Mouse (Mus musculus) layer of hippocampus, adult 2 months (tissue): ENCODE measurements around the gene Nampt. TPM values are rescaled to one million over a fixed set of nuclear protein-coding genes. Genes with fewer than 3 reads are reported as not detected.
"Not testable (repeated sequence)": the region's sequence is repeated elsewhere in the genome, so short reads cannot be mapped to it uniquely, and the experiment has no call there.

Source experiments
- DNase-seq, 2 experiments: peaks; one replicate each; pipeline ENCODE4 v3.0.0; 2022; ENCODE audit warnings: low spot score in 2 of 2
- H3K27ac ChIP-seq: fragments of 200-600 bp; 2 replicates; pipeline ENCODE4 v1.8.1; 2022
- H3K4me3 ChIP-seq: fragments of 200-600 bp; 2 replicates; pipeline ENCODE4 v1.8.1; 2022; ENCODE audit warnings: mild to moderate bottlenecking
- CTCF ChIP-seq: fragments of 200-600 bp; conservative IDR thresholded peaks from 2 replicates; pipeline ENCODE4 v1.8.1; 2022; ENCODE audit warnings: antibody characterized with exemption, mild to moderate bottlenecking, moderate library complexity
- total RNA-seq, 2 experiments: library from RNA; stranded (reverse); gene quantifications; 2 replicates each; pipeline ENCODE4 v1.2.3; 2021

Gene Nampt
- total RNA-seq, 2 experiments from 2014 or later: 41.3 to 42.9 TPM

DNA sequence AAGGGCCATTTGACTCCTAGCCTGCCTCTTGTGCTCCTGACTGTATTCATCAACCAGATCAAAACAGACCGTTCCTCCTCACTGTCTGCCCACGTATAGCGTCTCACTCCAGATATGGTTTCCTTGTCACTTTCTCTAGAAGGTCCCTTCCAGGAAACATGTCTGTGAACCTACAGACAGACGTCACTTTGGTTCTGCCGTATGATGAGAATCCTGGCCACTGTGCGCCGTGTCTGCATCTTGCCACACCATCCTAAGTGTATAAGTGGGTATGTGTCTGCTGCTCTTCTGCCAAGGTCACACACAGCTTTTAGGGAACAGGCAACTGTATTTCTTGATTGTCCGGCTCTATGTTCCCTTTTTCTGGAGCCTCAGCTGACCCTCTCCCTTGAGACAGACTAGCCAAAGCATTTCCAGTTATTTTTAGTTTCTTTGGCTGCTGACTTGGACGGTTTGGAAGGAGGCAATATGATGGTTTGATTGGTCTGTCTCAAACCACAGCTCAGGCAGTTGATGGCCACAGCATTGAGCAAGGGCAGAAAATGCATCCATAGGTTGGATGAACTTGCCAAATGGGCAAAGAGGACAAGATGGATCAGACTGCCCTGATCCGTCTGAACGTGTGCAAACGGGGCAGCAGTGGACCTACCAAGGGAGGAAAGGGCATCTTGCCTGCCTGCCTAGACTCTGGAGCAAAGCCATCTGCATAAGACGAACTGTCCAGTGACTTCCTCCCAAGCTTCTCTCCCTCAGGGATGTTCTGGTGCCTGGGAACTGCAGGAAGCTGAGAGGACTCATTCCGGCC is 37.6 kb downstream of the Nampt start:
- Histone ChIP-seq H3K27ac (no peak overlapping the region), H3K4me3 (no peak overlapping the region)
- no peak for DNase-seq
- no peak for TF ChIP-seq CTCF

DNA sequence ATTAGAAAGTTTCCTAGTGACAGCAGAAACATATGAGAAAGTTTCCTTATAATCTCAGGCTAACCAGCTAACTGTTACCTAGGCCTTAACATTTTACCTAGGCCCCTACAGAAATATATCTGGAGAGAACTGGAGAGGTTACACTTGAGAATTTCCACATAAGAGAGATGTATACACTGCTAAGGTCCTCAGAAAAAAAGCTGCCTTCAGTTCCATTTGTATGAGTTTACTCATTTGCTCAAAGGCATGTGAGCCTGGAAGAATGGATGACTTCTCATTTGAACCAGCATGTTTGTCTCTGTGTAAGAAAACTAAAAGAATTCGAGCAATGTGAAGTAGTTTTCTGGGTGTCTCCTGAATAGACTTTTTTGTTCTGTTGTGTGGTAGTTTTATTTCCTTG is 39.1 kb downstream of the Nampt start:
- Histone ChIP-seq H3K27ac (no peak overlapping the region), H3K4me3 (no peak overlapping the region)
- no peak for TF ChIP-seq CTCF
- DNase-seq: no peak

DNA sequence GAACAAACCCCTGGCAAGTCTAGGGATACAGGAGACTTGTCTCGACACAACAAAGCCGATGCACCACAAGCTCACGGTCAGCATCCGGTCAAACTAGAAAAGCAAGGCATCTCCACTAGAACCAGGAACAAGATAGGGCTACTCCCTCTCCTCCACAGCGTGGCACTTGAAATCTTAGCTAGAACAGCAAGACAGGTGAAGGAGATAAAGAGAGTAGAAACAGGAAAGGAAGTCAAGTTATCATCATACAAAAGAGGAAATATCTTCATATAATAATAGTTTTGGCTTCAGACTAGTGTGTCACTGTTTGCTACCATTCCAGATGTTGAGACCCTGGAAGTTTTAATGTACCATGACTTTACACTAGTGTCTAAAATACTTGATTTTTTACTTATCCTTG is 41.5 kb downstream of the Nampt start:
- Histone ChIP-seq H3K4me3 (no peak overlapping the region), H3K27ac (no peak overlapping the region)
- no peak for DNase-seq
- TF ChIP-seq CTCF: no peak

DNA sequence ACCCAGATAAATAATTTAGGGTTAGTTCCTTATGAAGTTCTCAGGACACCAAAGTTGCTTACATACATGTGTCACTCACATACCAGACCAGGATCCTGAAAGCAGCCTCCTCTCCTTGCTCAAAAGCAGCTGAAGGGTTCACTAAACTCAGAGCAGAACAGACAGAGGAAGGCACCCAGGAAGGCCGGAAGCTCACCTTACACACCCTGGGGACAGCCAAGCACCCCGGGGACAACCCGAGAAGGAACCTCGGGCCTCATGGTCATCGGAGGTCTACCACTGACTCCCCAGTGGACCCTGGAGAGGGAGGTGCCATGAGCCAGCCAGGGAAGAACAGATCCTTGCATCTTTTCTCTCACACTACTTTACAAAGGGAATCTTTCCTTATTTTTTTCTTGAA is 51.5 kb downstream of the Nampt start:
- Histone ChIP-seq H3K4me3 (no peak overlapping the region), H3K27ac (no peak overlapping the region)
- no peak for TF ChIP-seq CTCF
- DNase-seq: no peak

DNA sequence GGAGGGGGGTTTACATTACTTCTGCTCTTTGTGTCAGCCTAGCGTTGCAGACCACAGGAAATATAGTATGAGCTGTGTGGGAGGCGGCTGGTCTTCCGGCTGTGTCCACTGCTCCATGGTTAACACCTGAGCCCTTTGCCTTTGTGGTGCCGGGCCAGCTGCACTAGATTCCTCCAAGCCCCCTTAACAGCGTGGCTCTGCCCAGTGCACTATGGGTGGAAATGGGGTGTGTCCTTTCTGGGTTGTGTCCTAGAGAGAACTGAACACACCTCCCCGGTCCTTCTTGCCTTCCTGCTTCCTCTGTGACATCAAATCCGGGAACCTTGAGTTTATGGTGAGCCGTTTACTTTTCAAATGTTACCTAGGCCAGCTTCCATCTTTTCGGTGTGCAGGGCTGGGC is 58.2 kb downstream of the Nampt start:
- no peak for TF ChIP-seq CTCF
- Histone ChIP-seq H3K27ac (no peak overlapping the region), H3K4me3 (no peak overlapping the region; the same call in 1 of the 2 replicates)
- no peak for DNase-seq

DNA sequence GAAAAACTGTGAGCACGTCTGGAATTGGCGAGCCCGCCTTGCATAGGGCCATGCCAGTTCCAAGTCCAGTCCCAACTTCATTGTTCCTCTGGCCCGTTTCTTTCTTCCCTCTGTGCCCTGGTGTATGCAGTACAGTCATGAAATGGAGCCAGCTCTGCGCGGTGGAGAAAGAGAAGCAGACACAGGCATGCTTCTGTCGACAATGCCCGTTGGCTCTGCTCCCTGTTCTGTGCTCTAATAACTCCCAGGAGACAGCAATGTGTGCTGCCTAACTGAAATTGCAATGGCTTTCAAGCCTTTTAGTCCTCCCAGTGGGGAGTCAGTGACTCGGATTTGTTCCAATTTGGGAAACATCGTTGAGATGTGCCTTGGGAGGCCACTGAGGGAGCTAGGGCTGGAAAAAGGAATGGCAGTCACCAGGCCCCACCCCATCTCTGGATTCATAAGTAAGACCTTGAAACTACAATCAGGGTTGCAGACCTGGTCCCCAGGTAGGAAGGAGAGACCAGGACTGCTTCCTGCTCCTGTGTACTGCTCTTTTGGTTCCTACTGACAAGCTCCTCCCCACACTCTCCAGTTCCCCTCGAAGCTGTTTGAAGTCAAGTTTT is 58.7 kb downstream of the Nampt start:
- Histone ChIP-seq H3K4me3 (no peak overlapping the region; the same call in 1 of the 2 replicates), H3K27ac (no peak overlapping the region)
- DNase-seq: no peak
- 0 out of 2 replicates have a peak, but pooled peaks have one; percentile 3 for TF ChIP-seq CTCF

DNA sequence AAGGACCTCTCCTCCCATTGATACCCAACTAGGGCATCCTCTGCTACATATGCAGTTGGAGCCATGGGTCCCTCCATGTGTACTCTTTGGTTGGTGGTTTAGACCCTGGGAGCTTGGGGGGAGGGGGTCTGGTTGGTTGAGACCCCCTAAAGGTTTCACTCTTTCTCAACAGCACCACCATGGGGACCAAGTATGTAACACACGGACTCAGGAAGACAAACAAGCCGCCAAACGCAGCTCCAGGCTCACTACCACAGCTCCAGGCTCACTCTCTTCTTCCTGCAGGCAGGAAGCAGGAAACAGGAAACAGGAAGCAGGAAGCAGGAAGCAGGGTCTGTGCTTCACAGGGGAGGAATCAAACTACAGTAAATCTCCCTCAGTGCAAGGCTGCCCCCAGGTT is 60.0 kb downstream of the Nampt start:
- H3K4me3 ChIP-seq: no peak overlapping the region
- H3K27ac ChIP-seq: no peak overlapping the region
- no peak for TF ChIP-seq CTCF
- no peak for DNase-seq

DNA sequence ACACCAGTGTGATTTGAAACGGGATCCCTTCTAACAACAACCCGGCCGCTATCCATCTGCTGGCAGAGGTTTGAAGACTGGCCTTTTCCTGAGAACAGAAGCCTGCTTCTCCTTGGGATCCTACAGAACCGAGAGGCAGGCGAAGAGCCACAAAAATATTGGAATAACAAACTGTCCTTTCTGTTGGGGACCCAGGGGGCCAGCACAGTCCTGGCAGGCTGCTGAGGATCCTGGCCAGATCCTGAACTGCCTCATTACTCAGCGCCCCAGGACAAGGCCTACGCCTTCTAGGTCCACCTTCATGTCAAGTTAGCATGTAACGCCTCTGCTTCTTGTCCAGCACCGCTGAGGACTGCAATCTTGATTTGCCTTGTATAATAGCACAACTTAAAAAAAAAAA is 65.0 kb downstream of the Nampt start:
- Histone ChIP-seq H3K27ac (no peak overlapping the region), H3K4me3 (no peak overlapping the region)
- no peak for DNase-seq
- TF ChIP-seq CTCF: no peak

DNA sequence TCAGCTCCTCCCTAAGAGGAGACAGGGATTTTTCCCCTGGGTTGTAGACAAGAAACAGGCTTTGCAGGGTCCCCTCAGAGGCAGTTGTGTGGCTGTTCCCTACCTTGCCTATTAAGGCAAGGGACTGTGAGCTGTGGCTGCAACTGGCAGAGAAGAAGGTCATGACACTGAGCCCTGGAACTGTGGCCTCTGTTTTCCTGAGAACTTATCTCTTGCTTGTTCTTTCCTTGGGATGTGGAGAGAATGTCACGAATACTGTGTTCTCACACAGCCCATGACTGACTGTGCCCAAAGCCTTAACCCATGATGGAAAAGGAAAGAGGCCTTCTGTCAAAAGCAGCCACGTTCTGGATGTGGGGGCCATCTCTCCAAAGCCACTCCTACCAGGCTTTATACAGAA is 65.7 kb downstream of the Nampt start:
- DNase-seq: no peak
- TF ChIP-seq CTCF: no peak
- H3K4me3 ChIP-seq: no peak overlapping the region
- H3K27ac ChIP-seq: no peak overlapping the region

DNA sequence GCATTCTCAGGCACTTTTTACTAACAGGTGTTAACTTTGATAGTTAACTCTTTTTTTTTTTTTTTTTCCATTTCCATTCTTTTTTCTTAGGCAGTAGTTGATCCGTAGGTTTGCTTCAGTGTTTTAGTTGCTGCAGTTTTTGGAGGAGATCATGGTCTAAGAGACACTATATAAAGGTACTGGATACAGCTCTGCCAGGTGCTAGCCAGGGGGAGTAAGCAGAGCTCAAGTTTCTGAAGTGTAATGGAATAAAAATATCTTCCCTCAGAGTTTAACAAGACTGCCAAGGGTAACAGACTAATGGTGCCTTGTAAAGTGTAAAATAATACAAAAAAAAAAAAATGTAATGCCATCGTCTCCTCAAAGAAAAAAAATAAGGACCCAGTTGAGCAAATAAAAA is 67.0 kb downstream of the Nampt start:
- Histone ChIP-seq H3K4me3 (no peak overlapping the region), H3K27ac (no peak overlapping the region)
- no peak for DNase-seq
- no peak for TF ChIP-seq CTCF

DNA sequence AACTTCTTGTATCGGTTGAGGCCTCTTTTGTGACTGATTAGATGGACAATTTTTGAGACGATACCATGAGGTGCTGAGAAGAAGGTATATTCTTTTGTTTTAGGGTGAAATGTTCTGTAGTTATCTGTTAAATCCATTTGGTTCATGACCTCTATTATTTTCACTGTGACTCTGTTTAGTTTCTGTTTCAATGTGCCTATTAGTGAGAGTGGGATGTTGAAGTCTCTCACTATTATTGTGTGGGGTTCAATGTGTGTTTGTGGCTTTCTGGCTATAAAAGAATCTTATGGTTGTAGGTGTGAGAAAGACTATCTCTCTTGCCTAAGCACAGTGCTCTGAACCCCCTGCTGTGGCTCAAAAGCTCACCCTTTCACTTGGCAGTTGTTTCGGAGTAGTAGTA is 68.9 kb downstream of the Nampt start:
- no peak for DNase-seq
- no peak overlapping the region for H3K27ac ChIP-seq
- no peak for TF ChIP-seq CTCF
- H3K4me3 ChIP-seq: no peak overlapping the region

DNA sequence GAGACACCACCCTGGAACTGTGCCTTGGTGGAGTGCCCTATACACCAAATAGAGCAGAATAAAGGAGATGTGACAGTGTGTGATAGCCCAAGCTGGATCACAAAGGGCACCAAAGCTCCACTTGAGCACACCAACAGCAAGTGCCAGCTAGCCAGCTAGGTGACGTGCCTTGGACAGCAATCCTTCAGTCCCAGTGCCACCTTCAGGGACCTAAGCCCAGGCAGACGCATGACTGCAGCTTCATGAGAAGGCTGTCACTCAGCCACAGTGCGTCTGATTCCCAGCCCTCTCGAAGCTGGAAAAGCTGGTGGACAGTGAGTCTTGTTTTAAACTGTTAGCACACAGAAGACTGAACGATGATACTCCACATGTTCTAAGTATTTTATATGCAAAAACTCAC is 70.5 kb downstream of the Nampt start:
- no peak overlapping the region for H3K27ac ChIP-seq
- no peak overlapping the region for H3K4me3 ChIP-seq
- no peak for TF ChIP-seq CTCF
- DNase-seq: no peak

DNA sequence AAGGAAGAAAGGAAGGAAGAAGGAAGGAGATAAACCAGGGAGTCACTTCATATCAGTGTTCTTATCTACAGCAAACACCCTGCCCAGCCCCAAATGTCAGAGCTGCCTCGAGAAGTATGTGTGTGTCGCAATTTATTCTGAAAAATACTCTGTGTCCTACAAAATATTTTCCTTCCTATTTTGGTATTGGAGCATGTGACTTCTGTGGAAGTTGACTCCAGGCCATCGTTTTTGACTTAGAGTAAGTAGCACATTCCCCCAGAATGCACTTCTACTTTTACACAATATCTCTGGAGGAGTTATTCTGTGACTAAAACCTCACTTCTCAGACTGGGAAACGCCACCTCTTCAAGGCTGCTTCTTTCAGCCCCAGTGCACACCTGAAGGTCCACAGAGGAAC is 71.1 kb downstream of the Nampt start:
- no peak for TF ChIP-seq CTCF
- Histone ChIP-seq H3K4me3 (no peak overlapping the region), H3K27ac (no peak overlapping the region)
- no peak for DNase-seq

DNA sequence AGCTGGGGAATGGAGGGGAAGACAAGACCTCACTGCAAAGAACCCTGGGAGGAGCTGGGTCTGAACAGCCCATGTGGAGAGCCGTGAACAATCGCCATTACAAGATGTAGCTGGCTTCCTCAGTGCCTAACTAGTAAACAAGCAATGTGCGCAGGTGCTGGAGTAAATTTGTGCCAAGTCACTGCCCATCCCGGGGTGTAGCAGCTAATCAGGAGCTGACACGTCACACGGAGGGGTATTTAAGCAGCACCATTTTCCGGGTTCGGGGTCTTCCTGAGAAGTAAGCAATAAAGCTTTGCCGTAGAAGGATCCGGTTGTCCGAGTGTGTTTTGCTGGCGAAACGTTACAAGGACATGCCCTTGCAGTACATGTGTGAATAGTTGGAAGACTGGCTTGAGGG is 71.9 kb downstream of the Nampt start:
- DNase-seq, H3K4me3 ChIP-seq, H3K27ac ChIP-seq: not testable (repeated sequence)

DNA sequence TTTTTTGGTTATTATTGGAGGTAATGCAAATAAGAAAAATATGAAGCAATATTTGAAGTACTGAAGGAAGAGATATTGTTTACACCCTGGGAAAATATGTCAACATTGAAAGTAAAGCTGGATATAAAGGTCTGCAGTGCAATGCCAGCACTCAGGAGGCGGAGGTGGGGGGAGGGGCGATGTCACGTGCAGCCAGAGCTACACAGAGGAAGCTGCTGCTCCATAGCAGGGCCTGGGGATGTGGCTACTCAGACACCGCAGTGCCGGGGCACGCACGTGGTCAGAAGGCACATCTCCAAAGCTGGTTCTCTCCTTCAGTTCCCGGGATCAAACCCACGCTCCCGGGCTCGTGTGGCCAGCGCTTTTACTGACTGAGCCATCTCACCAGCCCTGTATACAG is 73.9 kb downstream of the Nampt start:
- DNase-seq: no peak
- H3K27ac ChIP-seq: no peak overlapping the region
- no peak overlapping the region for H3K4me3 ChIP-seq
- no peak for TF ChIP-seq CTCF
